Mouse (Mus musculus) layer of hippocampus, postnatal 25 days (tissue): ENCODE results near the gene Sec63. TPM values are rescaled to one million over a fixed set of nuclear protein-coding genes. Genes with fewer than 3 reads are reported as not detected.
A peak's percentile ranks its signal among the peaks of the same experiment; 100 is the strongest.

Experiments
- DNase-seq, 2 experiments: peaks; one replicate each; pipeline ENCODE4 v3.0.0; 2022; ENCODE audit warnings: mixed read lengths in 2 of 2, low spot score in 1 of 2; ENCODE audit errors: extremely low spot score in 1 of 2
- total RNA-seq, 2 experiments: library from RNA; stranded (reverse); gene quantifications; 2 replicates each; pipeline ENCODE4 v1.2.3; 2021

Sec63 gene
- total RNA-seq, 2 experiments from 2014 or later: 44.7 to 50.9 TPM

- no peak for DNase-seq
Measured at GRCm38 (mm10) chr10:42827155-42827554, 65.9 kb downstream of the Sec63 start.

GRCm38 (mm10) chr10:42830007-42830406, 68.7 kb downstream of the Sec63 start:
- no peak for DNase-seq

DNA sequence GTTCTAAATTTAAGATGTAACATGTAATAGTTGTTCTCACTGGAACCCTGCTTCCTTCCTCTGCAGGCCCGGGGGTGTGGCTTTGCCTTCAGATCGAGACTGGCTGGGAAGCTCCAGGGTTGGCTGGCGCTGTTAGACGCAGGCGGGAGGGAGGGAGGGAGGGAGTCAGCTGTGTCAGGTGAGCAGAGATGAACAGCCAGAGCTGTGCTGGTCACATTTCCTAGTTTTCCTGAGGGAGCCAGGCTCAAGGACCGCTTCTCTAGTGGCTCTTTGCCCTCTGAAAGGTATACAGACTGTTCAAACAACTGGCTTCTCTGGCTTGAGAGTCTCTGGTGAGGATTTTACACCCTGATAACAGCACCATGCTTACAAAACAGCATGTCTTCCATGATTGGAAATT, 69.1 kb downstream of the Sec63 start:
- no peak for DNase-seq

DNA sequence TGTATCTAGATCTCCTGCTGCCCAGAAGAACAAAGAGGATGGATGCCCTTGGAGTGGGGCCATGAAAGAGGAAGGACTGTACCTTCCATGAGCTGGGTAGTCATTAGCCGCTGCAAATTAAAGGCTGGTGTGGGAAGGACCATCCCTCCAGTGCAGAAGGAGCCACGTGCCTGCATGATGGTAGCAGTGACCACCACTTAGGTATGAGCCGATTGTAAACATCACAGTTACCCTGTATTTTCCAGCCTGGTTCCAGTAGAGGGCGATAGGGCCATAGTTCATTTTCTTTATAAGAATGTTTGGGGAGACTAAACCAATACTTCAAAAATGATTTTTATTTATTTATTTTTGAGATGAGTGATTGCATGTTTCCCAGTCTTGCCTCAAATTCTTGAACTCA, 71.4 kb downstream of the Sec63 start:
- DNase-seq: no peak

DNA sequence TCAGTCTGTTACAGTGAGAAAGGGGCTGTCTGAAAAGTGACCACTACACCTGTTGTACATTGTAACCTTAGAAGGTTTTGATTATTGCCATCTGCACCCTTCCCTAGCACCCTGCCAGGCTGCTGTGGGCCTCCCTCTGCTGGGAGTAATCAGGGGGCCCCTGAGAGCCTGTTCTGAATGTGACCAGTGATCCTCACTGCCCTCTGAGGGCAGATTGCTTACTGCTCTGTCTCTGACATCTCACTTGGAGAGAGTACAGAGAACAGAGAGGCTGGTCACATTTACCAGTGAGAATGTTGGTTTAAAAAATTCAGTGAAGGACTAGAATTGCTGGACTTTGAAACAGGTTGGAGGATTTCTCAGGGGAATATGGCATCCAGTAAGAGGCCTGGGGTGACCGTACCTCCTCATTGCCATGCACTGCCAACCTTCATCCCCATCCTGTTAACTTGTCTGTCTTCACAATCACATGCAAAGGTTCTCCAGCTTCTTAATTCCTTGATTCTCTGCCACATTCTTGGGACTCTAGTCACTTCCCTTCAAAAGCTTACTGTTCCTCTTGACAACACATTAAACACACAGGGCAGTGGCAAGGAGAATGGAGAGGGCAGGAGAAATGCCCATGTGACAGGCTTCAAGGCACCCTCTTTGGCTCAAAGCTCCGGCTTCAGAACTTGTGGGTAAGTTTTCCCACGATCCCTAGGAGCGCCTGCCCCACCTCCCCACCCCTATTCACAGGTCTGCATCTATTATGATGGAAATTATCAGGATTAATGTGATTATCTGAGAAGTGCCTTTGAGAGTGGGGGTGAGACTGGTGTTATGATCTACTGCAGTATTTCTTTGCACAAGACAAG, 72.8 kb downstream of the Sec63 start:
- no peak for DNase-seq

GRCm38 (mm10) chr10:42838106-42838505, 76.8 kb downstream of the Sec63 start:
- no peak for DNase-seq

DNA sequence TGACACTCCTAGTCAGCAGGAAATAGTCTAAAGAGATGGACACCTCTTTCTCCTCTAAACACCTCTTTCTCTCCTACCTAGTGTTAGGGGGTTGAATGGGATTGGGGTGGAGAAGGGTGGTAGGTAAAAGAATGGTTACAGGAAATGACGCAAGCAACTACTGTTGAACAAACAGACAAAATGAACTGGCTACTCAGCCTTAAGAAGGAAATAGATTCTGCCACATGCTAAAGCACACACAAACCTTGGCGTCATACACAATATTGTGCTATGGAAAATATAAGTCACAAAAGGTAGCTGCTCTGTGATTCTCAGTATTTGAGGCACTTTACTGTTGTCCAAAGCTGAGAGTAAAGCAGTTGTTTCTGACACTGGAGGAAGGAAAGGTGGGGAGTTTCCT, 77.4 kb downstream of the Sec63 start:
- no peak for DNase-seq

GRCm38 (mm10) chr10:42840036-42840435, 78.7 kb downstream of the Sec63 start:
- DNase-seq: no peak

- peak in 1 of 2 experiments; percentile 42 for DNase-seq
Measured at GRCm38 (mm10) chr10:42841531-42842195, 80.4 kb downstream of the Sec63 start.

DNA sequence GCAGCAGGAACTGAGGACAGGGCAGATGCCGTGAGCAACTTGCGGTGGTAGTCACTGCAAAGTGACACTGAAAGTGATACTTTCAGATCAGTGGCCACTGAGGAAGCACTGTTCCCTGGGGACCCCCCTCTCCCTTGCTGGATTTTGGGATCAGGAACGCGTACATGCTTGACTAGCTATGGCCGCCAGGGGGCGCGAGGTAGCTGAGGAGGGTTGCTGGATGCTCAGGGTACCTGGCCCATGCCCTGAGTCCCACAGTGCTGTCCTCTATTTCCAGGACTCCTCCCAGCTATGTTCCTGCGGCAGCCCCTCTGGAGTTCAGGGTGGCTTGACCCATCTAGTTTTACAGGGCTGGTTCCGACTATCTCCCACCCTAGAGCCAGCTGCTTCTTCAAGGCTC, 81.1 kb downstream of the Sec63 start:
- DNase-seq: peak; percentile 67 to 79

- no peak for DNase-seq
Measured at GRCm38 (mm10) chr10:42843416-42843815, 82.1 kb downstream of the Sec63 start.

DNA sequence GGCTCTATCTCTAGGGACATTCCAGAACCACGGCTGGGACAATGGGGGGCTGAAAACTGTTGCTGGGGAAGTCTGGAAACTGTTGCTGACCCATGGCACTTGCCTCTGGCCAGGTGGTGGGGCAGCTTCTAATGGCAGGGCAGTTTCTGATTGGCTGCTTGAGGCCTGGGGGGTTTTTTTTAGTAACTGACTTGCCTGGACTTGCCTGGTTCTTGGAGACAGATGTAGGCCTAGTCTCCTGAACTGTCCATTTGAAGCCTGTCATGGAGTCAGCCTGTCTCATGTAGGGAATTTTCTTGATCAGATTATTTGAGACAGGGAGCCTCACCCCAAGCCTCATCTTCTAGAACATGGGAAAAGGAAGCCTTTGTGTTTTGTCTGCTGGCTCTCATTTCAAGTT, 84.2 kb downstream of the Sec63 start:
- no peak for DNase-seq

DNA sequence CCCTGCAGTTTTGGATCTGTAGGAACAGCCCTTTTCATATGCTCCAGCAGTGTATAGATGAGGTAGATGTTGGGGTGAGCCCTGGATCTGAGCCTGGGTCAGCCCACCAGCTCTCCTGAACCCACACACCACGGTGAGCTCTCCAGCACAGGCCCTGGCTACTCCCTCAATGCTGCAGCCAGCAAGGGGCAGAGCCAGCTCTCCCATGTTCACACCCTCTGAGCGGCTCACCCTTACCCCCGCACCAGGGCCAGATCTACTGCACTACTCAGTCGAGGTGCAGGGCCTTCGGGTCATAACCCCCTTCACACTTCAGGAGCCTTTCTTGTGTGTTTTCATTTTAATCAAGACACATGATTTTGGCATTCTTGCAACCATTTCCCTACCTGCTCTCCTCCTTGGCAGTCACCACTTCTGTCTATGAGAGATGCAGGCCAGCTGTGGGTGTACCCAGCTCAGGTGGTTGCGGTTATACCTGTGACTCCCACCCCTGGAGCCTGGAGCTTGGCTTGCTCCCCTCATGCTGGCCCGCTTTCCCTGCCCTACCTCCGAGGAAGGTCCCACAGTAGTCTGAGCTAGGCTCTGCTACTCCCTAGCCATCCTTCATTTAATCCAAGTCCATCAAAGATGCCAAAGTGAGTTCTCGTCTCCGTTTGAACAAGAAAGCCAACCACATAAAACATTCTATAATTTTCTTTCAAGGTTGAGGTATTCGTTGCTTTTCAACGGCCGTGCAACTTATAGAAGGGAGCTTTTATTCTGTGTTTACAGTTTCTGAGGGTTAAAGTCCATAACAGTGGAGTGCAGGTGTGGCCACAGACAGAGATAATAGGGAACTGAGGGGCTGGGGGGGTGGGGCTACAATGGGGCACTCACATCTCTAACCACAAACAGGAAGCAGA, 87.1 kb downstream of the Sec63 start:
- no peak for DNase-seq

GRCm38 (mm10) chr10:42849081-42849400, 87.7 kb downstream of the Sec63 start:
- DNase-seq: no peak

GRCm38 (mm10) chr10:42854838-42855237, 93.5 kb downstream of the Sec63 start:
- no peak for DNase-seq

GRCm38 (mm10) chr10:42855250-42855649, 94.0 kb downstream of the Sec63 start:
- DNase-seq: no peak

DNA sequence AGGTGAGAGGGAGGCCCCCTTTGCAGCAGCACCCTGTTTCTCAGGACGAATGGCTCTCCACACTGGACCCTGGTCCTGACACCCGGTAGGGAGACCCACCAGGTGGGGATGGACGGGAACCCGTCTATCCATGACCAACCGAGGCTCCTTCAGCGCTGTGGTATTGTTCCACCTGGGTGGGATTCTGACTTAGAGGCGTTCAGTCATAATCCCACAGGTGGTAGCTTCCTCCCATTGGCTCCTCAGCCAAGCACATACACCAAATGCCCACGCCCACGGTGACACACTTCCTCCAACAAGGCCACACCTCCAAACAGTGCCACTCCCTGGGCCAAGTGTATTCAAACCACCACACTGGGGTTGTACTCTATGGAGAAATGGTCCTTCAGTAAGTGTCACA, 95.3 kb downstream of the Sec63 start:
- no peak for DNase-seq

GRCm38 (mm10) chr10:42857021-42857420, 95.7 kb downstream of the Sec63 start:
- DNase-seq: no peak

DNA sequence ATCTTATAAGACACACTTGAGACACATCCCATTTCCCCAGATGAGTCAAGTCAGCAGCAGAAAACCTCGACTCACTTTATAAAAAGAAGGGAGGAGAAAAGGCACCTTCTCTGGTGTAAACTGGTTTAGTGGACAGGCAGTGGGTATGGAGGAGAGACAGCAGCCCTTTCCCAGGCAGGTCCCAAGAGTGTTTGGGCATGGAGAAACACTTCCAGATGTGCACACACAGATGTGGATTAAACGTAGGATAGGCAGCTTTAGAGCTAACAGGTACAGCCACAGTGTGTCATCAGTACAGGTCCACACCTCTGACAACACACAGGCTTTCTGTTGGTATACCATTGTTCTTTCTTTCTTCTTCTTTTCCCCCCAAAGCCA, 98.5 kb downstream of the Sec63 start:
- no peak for DNase-seq

DNA sequence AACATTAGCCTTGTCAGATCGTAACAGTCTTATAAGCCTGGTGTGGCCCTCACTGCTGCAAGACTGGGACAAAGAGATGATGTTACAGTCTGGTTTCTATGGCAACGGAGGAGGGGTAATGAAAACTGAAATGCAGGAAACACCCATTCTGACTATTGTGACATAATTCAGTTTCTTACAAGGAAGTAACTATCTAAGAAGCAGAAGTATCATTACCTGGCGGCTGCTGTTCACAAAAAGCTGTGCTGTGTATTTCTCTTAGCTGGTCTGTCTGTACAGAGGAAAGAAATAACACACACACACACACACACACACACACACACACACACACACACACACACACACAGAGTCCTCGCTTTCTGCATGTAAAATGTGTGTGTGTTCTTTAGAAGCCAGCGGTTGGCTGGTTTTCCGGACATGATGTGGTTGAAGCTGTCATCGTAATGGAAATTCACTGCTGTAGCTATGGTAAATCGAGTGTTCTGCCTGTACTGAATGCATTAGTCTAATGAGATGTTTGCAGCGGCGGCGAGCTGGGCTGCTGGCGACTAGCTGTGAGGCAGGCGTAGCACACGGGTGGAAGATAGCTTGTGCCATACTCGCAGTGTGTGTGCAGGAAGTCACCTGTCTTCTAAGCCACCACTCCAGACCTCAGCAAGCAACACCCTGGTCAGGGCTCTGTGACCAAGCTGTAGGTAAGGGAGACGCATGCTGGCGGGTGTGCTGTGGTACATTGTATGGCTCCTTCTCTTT, 99.0 kb downstream of the Sec63 start, which contains the start of gene Scml4:
Gene Scml4, plus strand, starts transcription at position 212 of the 753 bp plus-strand sequence.
- DNase-seq: no peak
